In genomic region chr3:84303395-84303949, GRCm38 (mm10) we compare ENCODE assay signal across 10 mouse cellular contexts. TPM values are rescaled to one million over a fixed set of nuclear protein-coding genes. Genes with fewer than 3 reads are reported as not detected.
A peak's percentile ranks its signal among the peaks of the same experiment; 100 is the strongest.
DNase-seq lines count a peak whose midpoint lies in the region; ATAC-seq lines count a peak whose summit lies in the region.
"Had no signal": no experiment of that assay in that cellular context is flagged by ENCODE, and none has a peak within 500 bp of the region (broad histone marks: within the 10 kb centered on the region; RNA-seq: fewer than 3 reads in every experiment).

No protein-coding gene starts in this region.

- peaks cover 20% of the 10 kb centered on the region for H3K4me1 ChIP-seq in kidney, embryonic 15.5 days
- H3K4me1 ChIP-seq in embryonic facial prominence, embryonic 13.5 days, result peaks cover 23% of the 10 kb centered on the region
- peaks cover 57% of the 10 kb centered on the region for H3K4me1 ChIP-seq in hindbrain, embryonic 13.5 days (replicated peaks)
- H3K4me1 ChIP-seq in midbrain, embryonic 16.5 days (ENCODE audit: control insufficient read depth, insufficient read depth, low read length), result peaks cover 37% of the 10 kb centered on the region

- H3K9me3 ChIP-seq in kidney, embryonic 15.5 days (replicated peaks), result no peaks in the 10 kb centered on the region
- H3K9me3 ChIP-seq in embryonic facial prominence, embryonic 13.5 days, result no peaks in the 10 kb centered on the region
- H3K9me3 ChIP-seq in hindbrain, embryonic 13.5 days, result no peaks in the 10 kb centered on the region
- no peaks in the 10 kb centered on the region for H3K9me3 ChIP-seq in midbrain, embryonic 16.5 days (replicated peaks; ENCODE audit: control insufficient read depth, low read length, poor library complexity, severe bottlenecking)

- intact Hi-C loops in heart, postnatal 36 days (cut with DNase I), result loop anchor here (2.0 kb wide), 1 partner anchor 129 kb away; the partner anchor contains the start of gene Gm6525

- no peak overlapping the region for H3K4me3 ChIP-seq in kidney, embryonic 15.5 days (replicated peaks)
- H3K4me3 ChIP-seq in embryonic facial prominence, embryonic 13.5 days, result no peak overlapping the region
- H3K4me3 ChIP-seq in hindbrain, embryonic 13.5 days, result peak overlapping the region; percentile 47
- peak overlapping the region; percentile 52 for H3K4me3 ChIP-seq in midbrain, embryonic 16.5 days (ENCODE audit: low read depth, low read length)

- DNase-seq in kidney, adult 8-10 months, result no peak
- DNase-seq in heart, postnatal 36 days, result no peak
- DNase-seq in spleen, postnatal 14 days (ENCODE audit: low spot score in 2 of 2), result no peak
- DNase-seq in left cerebral cortex, adult 9 months (ENCODE audit: low spot score in 2 of 2), result no peak
- DNase-seq: adrenal gland, adult 8-10 months had no signal

- peak overlapping the region; percentile 79; the same call in 1 of the 2 replicates for H3K4me2 ChIP-seq in kidney, embryonic 15.5 days
- peak overlapping the region; percentile 77; the same call in 1 of the 2 replicates for H3K4me2 ChIP-seq in embryonic facial prominence, embryonic 13.5 days
- H3K4me2 ChIP-seq in hindbrain, embryonic 13.5 days, result peak overlapping the region; percentile 74
- H3K4me2 ChIP-seq in midbrain, embryonic 16.5 days (ENCODE audit: low read length), result peak overlapping the region; percentile 82

- no peak overlapping the region for H3K9ac ChIP-seq in kidney, embryonic 15.5 days
- no peak overlapping the region for H3K9ac ChIP-seq in embryonic facial prominence, embryonic 13.5 days
- peak overlapping the region; percentile 73 for H3K9ac ChIP-seq in hindbrain, embryonic 13.5 days
- H3K9ac ChIP-seq in midbrain, embryonic 16.5 days (ENCODE audit: low read depth, low read length), result peak overlapping the region; percentile 72
- H3K9ac ChIP-seq: liver, embryonic 14.5 days had no signal

- H3K36me3 ChIP-seq in kidney, embryonic 15.5 days, result no peaks in the 10 kb centered on the region
- H3K36me3 ChIP-seq in embryonic facial prominence, embryonic 13.5 days, result no peaks in the 10 kb centered on the region
- no peaks in the 10 kb centered on the region for H3K36me3 ChIP-seq in hindbrain, embryonic 13.5 days
- no peaks in the 10 kb centered on the region for H3K36me3 ChIP-seq in midbrain, embryonic 16.5 days (ENCODE audit: control insufficient read depth, insufficient read depth, low read length)

- WGBS in kidney, embryonic 15.5 days, result 77% methylated on average over 8 of the region's 8 CpGs
- WGBS in embryonic facial prominence, embryonic 13.5 days, result 82% methylated on average over 8 of the region's 8 CpGs
- WGBS in hindbrain, embryonic 13.5 days, result 33% methylated on average over 8 of the region's 8 CpGs
- 26% methylated on average over 8 of the region's 8 CpGs for WGBS in midbrain, embryonic 16.5 days

- ATAC-seq in kidney, embryonic 15.5 days (replicated peaks; ENCODE audit: low FRiP score), result no peak
- no peak for ATAC-seq in embryonic facial prominence, embryonic 13.5 days (ENCODE audit: insufficient number of reproducible peaks, insufficient read depth, low FRiP score, low TSS enrichment, low read depth)
- no peak for ATAC-seq in hindbrain, embryonic 13.5 days (ENCODE audit: low FRiP score)
- ATAC-seq in midbrain, embryonic 16.5 days, result no peak

- peaks cover 42% of the 10 kb centered on the region for H3K27me3 ChIP-seq in kidney, embryonic 15.5 days
- peaks cover 45% of the 10 kb centered on the region for H3K27me3 ChIP-seq in embryonic facial prominence, embryonic 13.5 days
- H3K27me3 ChIP-seq in hindbrain, embryonic 13.5 days, result no peaks in the 10 kb centered on the region
- no peaks in the 10 kb centered on the region for H3K27me3 ChIP-seq in midbrain, embryonic 16.5 days (ENCODE audit: control insufficient read depth, insufficient read depth, low read depth, low read length)

- H3K27ac ChIP-seq in kidney, embryonic 15.5 days, result no peak overlapping the region
- H3K27ac ChIP-seq in embryonic facial prominence, embryonic 13.5 days, result no peak overlapping the region
- H3K27ac ChIP-seq in hindbrain, embryonic 13.5 days, result peak overlapping the region; percentile 93
- H3K27ac ChIP-seq in midbrain, embryonic 16.5 days (ENCODE audit: low read length), result peak overlapping the region; percentile 87
- H3K27ac ChIP-seq: liver, embryonic 14.5 days had no signal

RNA-seq across cellular contexts. Expression of gene Trim2, which starts 3.2 kb away (rescaled TPM):
- polyA plus RNA-seq in kidney, embryonic 15.5 days (2015; fragmentation: Nextera tagmentation; extraction: Ambion mirVana), result 27.5 and 27.8 TPM in 2 replicates
- 25.5 and 27.9 TPM in 2 replicates for polyA plus RNA-seq in embryonic facial prominence, embryonic 13.5 days (2015; fragmentation: Nextera tagmentation; extraction: Ambion mirVana)
- polyA plus RNA-seq in hindbrain, embryonic 13.5 days (2015; fragmentation: Nextera tagmentation; extraction: Ambion mirVana), result 131 and 137 TPM in 2 replicates
- polyA plus RNA-seq in midbrain, embryonic 16.5 days (2015; fragmentation: Nextera tagmentation; extraction: Ambion mirVana), result 174 and 182 TPM in 2 replicates
- 1 to 10 TPM; 5.1 to 5.8 TPM for total RNA-seq in heart, postnatal 36 days (2021)

Comparison
In these comparisons a context has a peak if more than half of its experiments do, and no peak if none do; other contexts are left out.
1. H3K27ac ChIP-seq: peak in hindbrain, embryonic 13.5 days (single experiment) and midbrain, embryonic 16.5 days (single experiment); none in kidney, embryonic 15.5 days (single experiment) and embryonic facial prominence, embryonic 13.5 days (single experiment).
2. H3K4me3 ChIP-seq: peak in hindbrain, embryonic 13.5 days (single experiment) and midbrain, embryonic 16.5 days (single experiment); none in kidney, embryonic 15.5 days (single experiment) and embryonic facial prominence, embryonic 13.5 days (single experiment).
3. H3K9ac ChIP-seq: peak in hindbrain, embryonic 13.5 days (single experiment) and midbrain, embryonic 16.5 days (single experiment); none in kidney, embryonic 15.5 days (single experiment) and embryonic facial prominence, embryonic 13.5 days (single experiment).
4. Peak in every context shown above with its lines, with median percentiles within 50 percentile points of each other: H3K4me2 ChIP-seq.